Mouse (Mus musculus): ENCODE results near the gene Lbhd1. TPM values are rescaled to one million over a fixed set of nuclear protein-coding genes. Genes with fewer than 3 reads are reported as not detected.
"Not testable (repeated sequence)": the region's sequence is repeated elsewhere in the genome, so short reads cannot be mapped to it uniquely, and the experiment has no call there.

Lbhd1 gene
- polyA plus RNA-seq (2021): 15.4 TPM

DNA sequence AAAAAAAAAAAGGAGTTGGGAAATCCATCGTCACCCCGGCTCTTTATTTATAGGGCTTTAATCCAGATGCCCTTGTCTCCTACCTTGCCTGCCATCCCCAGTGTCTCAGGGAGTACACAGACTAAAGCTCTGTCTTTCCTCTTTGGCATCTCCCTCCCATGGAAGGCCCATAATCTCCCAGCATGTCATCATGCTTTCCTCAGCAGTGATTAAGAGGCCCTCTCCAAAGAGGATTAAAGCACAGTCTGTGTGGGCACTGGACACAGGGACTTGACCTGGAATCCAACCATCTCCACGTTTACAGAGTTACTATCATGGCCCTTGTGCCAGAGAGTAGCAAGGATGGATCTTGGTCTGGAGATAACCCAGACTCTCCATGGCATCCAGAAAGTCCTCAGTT, at the start of gene Lbhd1, which contains the start of gene Gm49403:
TSS of gene Lbhd1 (plus strand) at position 117 of the 400 bp plus-strand sequence.
TSS of gene Gm49403 (plus strand) at position 315 of the 400 bp plus-strand sequence.
- H3K27me3 ChIP-seq: no peaks in the 10 kb centered on the region
- DNase-seq (ENCODE audit: low read depth, low spot score) (no peak), ATAC-seq (no peak)
- ChIA-PET CTCF (no interaction called here), POLR2A (no interaction called here)
- in situ Hi-C loops (cut with MboI; ENCODE audit: low pct_unique_long_range_greater_than_20kb): no loop called here
- TF ChIP-seq CTCF (IDR thresholded peaks at IDR 0.05): no peak

DNA sequence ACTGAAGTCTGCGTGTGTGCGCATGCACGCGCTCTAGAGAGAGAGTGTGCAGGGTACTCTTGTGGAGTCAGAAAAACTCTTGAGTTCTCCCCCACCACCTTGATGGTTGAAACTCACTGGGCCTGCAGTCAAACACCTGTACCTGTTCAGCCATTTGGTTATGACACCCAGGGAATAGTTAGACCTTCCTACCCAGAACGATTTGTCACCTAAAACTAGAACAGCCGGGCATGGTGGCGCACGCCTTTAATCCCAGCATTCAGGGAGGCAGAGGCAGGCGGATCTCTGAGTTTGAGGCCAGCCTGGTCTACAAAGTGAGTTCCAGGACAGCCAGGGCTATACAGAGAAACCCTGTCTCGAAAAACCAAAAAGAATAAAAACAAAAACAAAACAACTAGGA, 47.2 kb upstream of the Lbhd1 start:
- in situ Hi-C loops (cut with MboI; ENCODE audit: low pct_unique_long_range_greater_than_20kb): loop anchor here (25.0 kb wide), 1 partner anchor 1051 kb away; the partner anchor contains the start of gene Incenp
- DNase-seq (ENCODE audit: low read depth, low spot score); H3K27me3 ChIP-seq; ATAC-seq: not testable (repeated sequence)
- ChIA-PET POLR2A (interaction anchor here (1.3 kb wide), 1 partner anchor 16 kb away, joined by 3 read pairs; the partner anchor contains the start of gene Hnrnpul2), CTCF (interaction anchor here (1.5 kb wide), 1 partner anchor 9 kb away, joined by 4 read pairs; no protein-coding TSS in a partner anchor)

DNA sequence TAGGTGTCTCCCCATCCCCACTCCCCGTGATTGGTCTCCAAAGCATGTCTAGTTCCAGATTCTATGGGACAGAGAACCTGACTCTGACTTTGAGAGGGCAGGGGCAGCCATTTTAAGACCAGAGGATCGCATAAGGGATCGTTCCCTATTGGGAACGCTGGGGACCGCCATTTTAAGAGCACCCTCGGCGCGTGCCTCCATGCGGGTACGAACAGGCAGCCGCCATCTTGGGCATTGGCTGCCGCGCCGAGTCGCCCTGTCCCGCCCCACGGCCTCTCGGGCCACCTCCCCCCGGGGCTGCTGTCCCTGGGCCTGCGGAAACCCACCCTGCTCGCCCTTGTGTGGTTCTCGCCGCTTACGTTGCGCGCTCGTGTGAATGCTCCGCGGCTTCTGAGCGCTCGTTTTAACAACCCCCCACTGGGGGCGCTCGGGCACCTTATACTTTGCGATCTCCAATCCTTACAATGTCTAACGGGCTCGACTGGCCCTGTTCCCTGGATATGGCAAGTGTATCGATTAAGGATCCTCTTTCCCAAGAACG, 46.2 kb upstream of the Lbhd1 start, which contains the start of gene Bscl2:
TSS of gene Bscl2 (plus strand) at position 217 of the 541 bp plus-strand sequence.
- ChIA-PET POLR2A (interaction anchor here (0.7 kb wide), 1 partner anchor 146 kb away, joined by 3 read pairs; no protein-coding TSS in a partner anchor), CTCF (no interaction called here)
- DNase-seq (ENCODE audit: low read depth, low spot score) (no peak), ATAC-seq (peak; percentile 51)
- H3K27me3 ChIP-seq: no peaks in the 10 kb centered on the region
- in situ Hi-C loops (cut with MboI; ENCODE audit: low pct_unique_long_range_greater_than_20kb): loop anchor here (25.0 kb wide), 1 partner anchor 1050 kb away; the partner anchor contains the start of gene Incenp
- peak; percentile 77 for TF ChIP-seq CTCF (IDR thresholded peaks at IDR 0.05)

DNA sequence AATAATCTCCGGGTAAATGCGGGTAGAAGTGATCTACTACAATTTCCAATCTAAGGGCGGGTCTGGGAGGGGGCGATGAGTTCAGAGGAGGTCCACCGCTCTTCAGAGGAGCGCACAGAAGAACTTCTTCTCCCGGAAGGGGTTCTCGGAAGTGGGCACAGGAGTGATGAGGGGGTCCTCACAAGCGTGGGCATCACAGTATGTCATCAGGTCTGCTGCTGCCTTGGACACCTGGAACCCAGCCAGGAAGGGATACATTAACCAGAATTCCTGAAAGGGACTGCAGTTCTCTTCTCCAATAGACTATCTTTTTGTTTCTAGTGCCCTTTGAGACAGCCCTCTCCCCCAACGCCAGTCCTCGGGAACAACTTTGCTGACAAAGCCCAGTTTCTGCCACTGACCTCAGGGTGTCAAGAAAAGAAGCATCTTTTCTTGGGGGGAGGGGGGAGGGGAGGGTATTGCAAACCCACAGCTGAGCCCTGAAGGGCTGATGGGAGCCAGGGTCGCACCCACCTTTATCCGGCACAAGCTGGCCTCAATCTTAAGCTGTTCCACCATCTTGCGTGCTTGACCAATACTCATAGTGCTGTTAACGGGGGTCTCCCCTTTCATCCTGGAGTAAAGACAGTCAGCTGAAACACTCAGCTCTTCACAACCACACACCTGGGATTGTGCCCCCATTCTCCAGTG, 45.3 kb upstream of the Lbhd1 start:
- no peak for ATAC-seq

DNA sequence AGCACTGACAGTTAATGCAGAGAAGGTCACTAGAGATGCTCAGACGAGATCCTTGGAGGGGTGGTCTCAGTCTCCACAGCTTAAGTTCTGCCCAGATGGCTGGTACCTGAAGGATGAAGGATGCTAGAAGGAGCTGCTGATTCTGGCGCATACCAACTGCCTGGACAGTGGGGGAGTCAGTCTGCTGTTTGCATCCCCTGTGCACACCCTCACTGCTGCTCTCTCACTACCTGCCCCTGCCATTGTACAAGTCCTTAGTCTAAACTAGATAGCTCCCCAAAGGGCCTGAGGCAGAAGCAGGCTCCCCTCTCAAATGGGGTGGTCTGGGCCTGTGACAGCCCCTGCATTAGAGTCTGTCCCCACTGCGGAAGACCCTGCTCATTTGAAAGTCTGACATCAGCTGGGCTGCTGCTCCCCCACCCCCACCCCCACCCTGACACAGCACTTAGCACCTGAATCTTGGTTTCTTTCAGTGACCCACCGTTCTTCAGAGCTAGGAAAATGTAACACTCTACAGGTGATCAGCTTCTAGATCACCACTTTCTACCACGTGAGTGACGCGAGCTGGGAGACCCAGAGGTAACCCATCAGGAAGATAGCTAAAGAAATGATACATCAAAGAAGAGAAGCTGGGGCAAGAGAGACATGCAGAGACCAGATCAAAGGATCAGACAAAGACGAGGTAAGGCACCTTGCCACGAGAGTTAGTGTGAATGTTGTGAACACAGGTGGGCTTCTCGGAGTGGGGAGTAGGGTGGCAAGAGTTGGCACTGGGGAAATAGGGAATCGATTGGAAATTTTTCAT, 44.2 kb upstream of the Lbhd1 start, which contains the start of gene Gng3:
TSS of gene Gng3 (minus strand) at position 92 of the 805 bp plus-strand sequence.
- POLR2A ChIA-PET: interaction anchor here (1.3 to 1.5 kb wide), 2 partner anchors 10 to 20 kb away, joined by 5 read pairs; partner anchors contain the start of genes AC129217.1, Hnrnpul2 and Ttc9c
- no peak for TF ChIP-seq CTCF (IDR thresholded peaks at IDR 0.05)
- H3K27me3 ChIP-seq: no peaks in the 10 kb centered on the region
- ATAC-seq (no peak), DNase-seq (ENCODE audit: low read depth, low spot score) (no peak)
- in situ Hi-C loops (cut with MboI; ENCODE audit: low pct_unique_long_range_greater_than_20kb): loop anchor here (25.0 kb wide), 1 partner anchor 1048 kb away; the partner anchor contains the start of gene Incenp
- CTCF ChIA-PET: interaction anchor here (0.9 to 1.3 kb wide), 4 partner anchors 10 to 72 kb away, joined by 3 to 4 read pairs (median 4); partner anchors contain the start of gene AC129217.1

More for the DNA sequence above, 45.3 kb upstream of the Lbhd1 start:
- CTCF ChIA-PET: interaction anchor here (1.1 to 1.2 kb wide), 2 partner anchors 9 to 73 kb away, joined by 3 to 4 read pairs; partner anchors contain the start of gene AC129217.1
- in situ Hi-C loops (cut with MboI; ENCODE audit: low pct_unique_long_range_greater_than_20kb): loop anchor here (25.0 kb wide), 1 partner anchor 1049 kb away; the partner anchor contains the start of gene Incenp
- no peak for DNase-seq (ENCODE audit: low read depth, low spot score)
- POLR2A ChIA-PET: interaction anchor here (0.7 to 1.5 kb wide), 4 partner anchors 9 to 145 kb away, joined by 3 to 5 read pairs (median 4); partner anchors contain the start of genes AC129217.1, Hnrnpul2 and Ttc9c
- H3K27me3 ChIP-seq: no peaks in the 10 kb centered on the region
- TF ChIP-seq CTCF (IDR thresholded peaks at IDR 0.05): no peak

DNA sequence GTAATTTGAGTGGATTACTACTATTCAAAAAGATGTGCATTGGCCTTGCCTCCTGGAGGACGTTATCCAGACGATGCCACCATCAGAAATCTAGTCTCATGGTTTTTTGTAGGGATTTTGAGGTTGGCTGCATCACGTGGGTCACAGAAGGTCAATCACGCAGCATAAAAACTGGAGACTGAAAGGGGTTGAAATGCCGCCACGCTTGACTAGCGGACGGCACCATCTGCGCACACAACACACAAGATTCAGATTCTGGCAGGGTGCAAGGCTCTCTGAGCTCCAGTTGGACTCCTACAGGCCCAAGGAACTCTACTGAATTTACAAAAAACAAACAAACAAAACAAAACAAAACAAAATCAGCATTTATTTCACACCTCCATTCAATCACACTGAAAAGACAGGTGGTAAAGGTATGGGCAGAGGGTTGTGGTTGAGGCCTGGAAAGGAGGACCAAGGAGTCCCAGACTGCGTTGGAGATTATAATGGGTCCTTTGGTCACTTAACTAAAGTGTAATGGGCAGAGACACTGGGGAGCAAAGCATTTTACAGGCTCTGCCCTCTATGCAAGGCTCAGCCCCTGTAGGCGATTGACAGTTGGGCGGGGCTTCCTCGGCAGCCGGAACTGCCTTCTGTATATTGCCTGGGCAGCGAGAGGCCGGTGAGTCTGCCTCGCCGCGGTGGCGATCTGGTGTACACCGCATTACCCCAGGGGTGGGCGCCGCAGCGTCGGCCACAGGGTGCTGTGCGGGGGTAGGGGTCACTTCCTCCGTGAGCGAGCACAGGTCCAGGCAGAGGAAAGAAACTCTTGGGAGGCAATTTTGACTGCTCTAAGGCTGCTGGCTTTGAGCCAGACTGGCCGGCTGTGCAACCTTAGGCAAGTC, 43.4 kb upstream of the Lbhd1 start:
- ChIA-PET CTCF (interaction anchor here (0.6 to 1.3 kb wide), 3 partner anchors 15 to 255 kb away, joined by 3 to 4 read pairs (median 3); no protein-coding TSS in a partner anchor), POLR2A (no interaction called here)
- DNase-seq (ENCODE audit: low read depth, low spot score) (no peak), ATAC-seq (no peak)
- no peaks in the 10 kb centered on the region for H3K27me3 ChIP-seq
- in situ Hi-C loops (cut with MboI; ENCODE audit: low pct_unique_long_range_greater_than_20kb): loop anchor here (25.0 kb wide), 1 partner anchor 1047 kb away; the partner anchor contains the start of gene Incenp
- TF ChIP-seq CTCF (IDR thresholded peaks at IDR 0.05): no peak

DNA sequence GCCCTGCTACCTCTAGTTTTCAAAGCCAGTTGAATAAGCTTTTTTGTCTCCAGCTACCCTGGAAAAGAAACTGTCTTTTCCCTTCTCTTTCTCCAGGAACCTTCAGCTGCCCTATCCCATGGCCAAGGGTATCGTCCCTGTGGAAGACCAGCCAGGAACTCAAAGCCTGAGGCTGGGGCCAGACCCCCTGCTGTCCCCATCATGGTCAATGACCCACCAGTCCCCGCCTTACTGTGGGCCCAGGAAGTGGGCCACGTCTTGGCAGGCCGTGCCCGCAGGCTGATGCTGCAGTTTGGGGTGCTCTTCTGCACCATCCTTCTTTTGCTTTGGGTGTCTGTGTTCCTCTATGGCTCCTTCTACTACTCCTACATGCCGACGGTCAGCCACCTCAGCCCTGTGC, 42.5 kb upstream of the Lbhd1 start:
- no peaks in the 10 kb centered on the region for H3K27me3 ChIP-seq
- TF ChIP-seq CTCF (IDR thresholded peaks at IDR 0.05): no peak
- POLR2A ChIA-PET: no interaction called here
- ATAC-seq (no peak), DNase-seq (ENCODE audit: low read depth, low spot score) (no peak)
- CTCF ChIA-PET: no interaction called here
- in situ Hi-C loops (cut with MboI; ENCODE audit: low pct_unique_long_range_greater_than_20kb): loop anchor here (25.0 kb wide), 1 partner anchor 1046 kb away; the partner anchor contains the start of gene Incenp

DNA sequence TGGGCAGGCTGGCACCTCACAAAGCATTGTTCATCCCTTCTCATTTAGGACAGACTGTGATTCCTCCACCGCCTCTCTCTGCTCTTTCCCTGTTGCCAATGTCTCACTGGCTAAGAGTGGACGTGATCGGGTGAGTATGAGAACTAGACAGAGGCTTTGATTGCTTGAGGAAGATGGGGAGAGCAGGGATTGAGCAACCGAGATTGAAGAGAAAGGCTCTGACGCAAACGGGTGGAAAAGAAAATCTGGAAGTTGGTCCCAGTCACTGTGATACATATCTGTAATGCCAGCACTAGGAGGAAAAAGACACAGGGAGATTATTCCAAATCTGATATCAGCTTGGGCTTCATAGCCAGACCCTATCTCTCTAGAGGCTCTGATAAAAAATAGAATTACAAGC, 40.6 kb upstream of the Lbhd1 start:
- in situ Hi-C loops (cut with MboI; ENCODE audit: low pct_unique_long_range_greater_than_20kb): loop anchor here (25.0 kb wide), 1 partner anchor 1044 kb away; the partner anchor contains the start of gene Incenp
- DNase-seq (ENCODE audit: low read depth, low spot score) (no peak), ATAC-seq (no peak)
- no peak for TF ChIP-seq CTCF (IDR thresholded peaks at IDR 0.05)
- ChIA-PET CTCF (no interaction called here), POLR2A (no interaction called here)
- no peaks in the 10 kb centered on the region for H3K27me3 ChIP-seq

All from Patski (cell line).